Mouse (Mus musculus) liver, adult 2 months (tissue): ENCODE results near the gene Tox4. TPM values are rescaled to one million over a fixed set of nuclear protein-coding genes. Genes with fewer than 3 reads are reported as not detected.
A peak's percentile ranks its signal among the peaks of the same experiment; 100 is the strongest.

Experiments
- DNase-seq: peaks from one replicate; pipeline ENCODE4 v3.0.0-alpha.2; 2011; ENCODE audit warnings: low read depth, low spot score; ENCODE audit errors: extremely low read depth
- H3K27ac ChIP-seq: fragments of 200-500 bp; replicated peaks from 2 replicates; pipeline ENCODE4 v1.5.1; 2012; ENCODE audit warnings: low read depth, mild to moderate bottlenecking, control low read depth, inconsistent platforms, low read length; ENCODE audit not compliant: insufficient read depth
- H3K27me3 ChIP-seq: fragments of 200-500 bp; 2 replicates; pipeline ENCODE4 v1.6.1; 2012; ENCODE audit warnings: mild to moderate bottlenecking, moderate library complexity, low read length, inconsistent platforms; ENCODE audit not compliant: control insufficient read depth, insufficient read depth
- H3K36me3 ChIP-seq: fragments of 200-500 bp; 2 replicates; pipeline ENCODE4 v1.6.1; 2012; ENCODE audit warnings: low read length, inconsistent platforms; ENCODE audit not compliant: control insufficient read depth, insufficient read depth
- H3K4me1 ChIP-seq: fragments of 200-500 bp; 2 replicates; pipeline ENCODE4 v1.6.1; 2011; ENCODE audit warnings: low read length; ENCODE audit not compliant: control insufficient read depth, insufficient read depth
- H3K4me3 ChIP-seq: fragments of 200-500 bp; 2 replicates; pipeline ENCODE4 v1.5.1; 2011; ENCODE audit warnings: low read depth, mild to moderate bottlenecking, control low read depth, low read length, moderate library complexity; ENCODE audit not compliant: insufficient read depth
- H3K79me2 ChIP-seq: fragments of 200-500 bp; 2 replicates; pipeline ENCODE4 v1.6.1; 2012; ENCODE audit warnings: inconsistent platforms, mild to moderate bottlenecking, low read length, moderate library complexity; ENCODE audit not compliant: control insufficient read depth, insufficient read depth
- H3K9ac ChIP-seq: fragments of 200-500 bp; 2 replicates; pipeline ENCODE4 v1.6.1; 2012; ENCODE audit warnings: low read depth, mild to moderate bottlenecking, control low read depth, inconsistent platforms, low read length
- CTCF ChIP-seq: fragments of 200-500 bp; IDR thresholded peaks from 2 replicates; pipeline ENCODE4 v1.5.1; 2011; ENCODE audit warnings: low read depth, low read length, control low read depth
- POLR2A ChIP-seq: fragments of 200-500 bp; IDR thresholded peaks from 2 replicates; pipeline ENCODE4 v1.6.1; 2011; ENCODE audit warnings: low read length, control low read depth; ENCODE audit not compliant: insufficient read depth; ENCODE audit errors: extremely low read depth
- WGBS: fragments of 180-500 bp; shearing (Covaris S2); methylation state at CpG from one replicate; pipeline ENCODE4 v1.1.7; 2018; 5-methylcytosine and 5-hydroxymethylcytosine counted together
- polyA plus RNA-seq: library from polyadenylated mRNA; depleted of rRNA; stranded (reverse); fragments of >200 nt; gene quantifications from 2 replicates; pipeline ENCODE4 v1.2.3, GENCODE M21; 2012
- total RNA-seq: library from RNA; depleted of rRNA; stranded (reverse); fragments of >200 nt; gene quantifications from 2 replicates; pipeline ENCODE4 v1.2.3, GENCODE M21; 2014

The Tox4 gene
- total and polyA plus RNA-seq, 2 experiments = 13.0 to 21.1 TPM

GRCm38 (mm10) chr14:52327375-52327901 is 48.5 kb downstream of the Tox4 start:
- H3K4me1 ChIP-seq = peaks cover 2% of the 10 kb centered on the region; the same call in 1 of the 2 replicates
- peaks cover 12% of the 10 kb centered on the region; the same call in 1 of the 2 replicates for H3K27me3 ChIP-seq
- H3K36me3 ChIP-seq = no peaks in the 10 kb centered on the region
- TF ChIP-seq POLR2A (no peak), CTCF (no peak)
- H3K79me2 ChIP-seq = no peaks in the 10 kb centered on the region
- WGBS = 10% methylated on average over 14 of the region's 14 CpGs
- no peak overlapping the region for H3K9ac ChIP-seq
- H3K27ac ChIP-seq = no peak overlapping the region
- DNase-seq = no peak
- no peak overlapping the region for H3K4me3 ChIP-seq

- Histone ChIP-seq H3K4me1 (peaks cover 2% of the 10 kb centered on the region; the same call in 1 of the 2 replicates), H3K27me3 (peaks cover 12% of the 10 kb centered on the region; the same call in 1 of the 2 replicates), H3K9ac (no peak within 1 kb of the TSS), H3K36me3 (no peaks in the 10 kb centered on the region), H3K79me2 (no peaks in the 10 kb centered on the region), H3K4me3 (no peak within 1 kb of the TSS), H3K27ac (no peak within 1 kb of the TSS)
- TF ChIP-seq CTCF = no peak
- TF ChIP-seq POLR2A = no peak
- WGBS = 4% methylated on average over 26 of the region's 26 CpGs
- no peak for DNase-seq
Measured at GRCm38 (mm10) chr14:52327910-52328812, 49.2 kb downstream of the Tox4 start, which contains the start of gene Sall2. TSS of gene Sall2 (minus strand) at chr14:52328762.

GRCm38 (mm10) chr14:52331069-52331750 is 52.3 kb downstream of the Tox4 start:
- Histone ChIP-seq H3K4me3 (no peak overlapping the region), H3K79me2 (no peaks in the 10 kb centered on the region), H3K4me1 (peaks cover 2% of the 10 kb centered on the region; the same call in 1 of the 2 replicates), H3K27ac (no peak overlapping the region), H3K27me3 (peaks cover 7% of the 10 kb centered on the region; the same call in 1 of the 2 replicates), H3K36me3 (no peaks in the 10 kb centered on the region), H3K9ac (no peak overlapping the region)
- WGBS = 44% methylated on average over 4 of the region's 4 CpGs
- TF ChIP-seq CTCF (no peak), POLR2A (no peak)
- DNase-seq = no peak

- 76% methylated on average over 3 of the region's 3 CpGs for WGBS
- H3K27me3 ChIP-seq = peaks cover 7% of the 10 kb centered on the region; the same call in 1 of the 2 replicates
- H3K27ac ChIP-seq = no peak overlapping the region
- peaks cover 2% of the 10 kb centered on the region; the same call in 1 of the 2 replicates for H3K4me1 ChIP-seq
- no peak overlapping the region for H3K9ac ChIP-seq
- H3K4me3 ChIP-seq = no peak overlapping the region
- TF ChIP-seq POLR2A (no peak), CTCF (no peak)
- no peaks in the 10 kb centered on the region for H3K79me2 ChIP-seq
- no peak for DNase-seq
- H3K36me3 ChIP-seq = no peaks in the 10 kb centered on the region
Measured at GRCm38 (mm10) chr14:52332171-52332570, 53.2 kb downstream of the Tox4 start.

- no peaks in the 10 kb centered on the region for H3K27me3 ChIP-seq
- 25% methylated on average over 21 of the region's 21 CpGs for WGBS
Measured at GRCm38 (mm10) chr14:52338751-52339511, 60.0 kb downstream of the Tox4 start.

More at GRCm38 (mm10) chr14:52338751-52339511, 60.0 kb downstream of the Tox4 start:
- Histone ChIP-seq H3K27ac (no peak overlapping the region), H3K4me3 (no peak overlapping the region), H3K36me3 (no peaks in the 10 kb centered on the region), H3K9ac (no peak overlapping the region), H3K4me1 (no peaks in the 10 kb centered on the region), H3K79me2 (no peaks in the 10 kb centered on the region)
- DNase-seq = peak; percentile 62
- no peak for TF ChIP-seq POLR2A
- peak; percentile 69 for TF ChIP-seq CTCF
